Mouse (Mus musculus): ENCODE measurements around the gene Olfr203.
"Not testable (repeated sequence)": the region's sequence is repeated elsewhere in the genome, so short reads cannot be mapped to it uniquely, and the experiment has no call there.

The Olfr203 gene

DNA sequence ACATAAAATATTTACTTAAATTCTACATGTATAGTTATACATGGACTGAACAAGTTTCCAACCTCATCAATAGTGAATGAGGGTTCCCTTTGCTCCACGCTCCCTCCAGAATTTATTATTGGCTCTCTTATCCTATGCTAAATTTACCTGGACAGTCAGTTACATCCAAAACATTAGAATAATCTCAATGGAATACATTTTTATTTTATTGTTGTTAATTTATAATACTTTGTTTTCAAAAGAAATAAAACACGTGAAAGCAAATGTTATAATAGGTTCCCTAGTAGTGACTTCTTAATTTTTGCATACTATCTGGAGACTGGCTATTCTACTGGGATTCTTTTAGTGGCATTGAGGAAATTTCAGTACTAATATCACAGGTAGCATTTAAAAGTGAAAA, at the start of gene Olfr203:
Gene Olfr203, plus strand, starts transcription at position 301 of the 400 bp plus-strand sequence.
- no peak for DNase-seq

DNA sequence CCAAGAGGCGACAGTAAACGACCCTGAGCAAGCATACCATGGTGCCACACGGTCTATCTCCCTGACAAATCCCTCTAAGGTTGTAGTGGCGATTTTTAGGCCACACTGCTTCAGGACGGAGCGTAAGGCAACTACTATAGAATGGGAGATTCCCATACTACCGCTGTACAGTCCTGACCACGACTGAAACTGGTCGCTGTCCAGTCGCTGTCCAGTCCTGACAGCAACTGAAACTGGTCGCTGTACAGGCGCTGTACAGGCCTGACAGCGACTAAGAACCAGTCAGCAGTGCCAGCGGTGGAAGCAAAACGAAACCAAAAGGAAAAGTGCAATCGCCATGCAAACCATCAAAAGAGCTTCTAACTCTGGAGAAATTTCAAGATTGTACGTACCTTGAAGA, 49.0 kb upstream of the Olfr203 start:
- DNase-seq: no peak

DNA sequence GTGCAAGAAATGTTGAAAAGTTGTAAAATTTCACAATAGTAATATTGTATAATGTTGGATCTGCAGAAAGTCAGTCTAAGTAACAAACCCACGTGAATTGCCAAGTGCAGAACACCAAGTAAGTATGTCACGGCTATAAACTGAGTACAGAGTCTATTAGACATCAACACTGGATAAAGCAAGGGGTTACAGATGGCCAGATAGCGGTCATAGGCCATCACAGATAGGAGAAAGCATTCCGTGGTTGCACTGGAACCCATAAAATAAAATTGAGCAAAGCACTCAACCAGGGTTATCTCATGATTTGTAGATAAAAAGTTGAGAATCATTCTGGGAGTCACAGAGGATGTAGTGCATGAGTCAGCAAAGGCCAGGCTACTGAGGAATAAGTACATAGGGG, 29.6 kb upstream of the Olfr203 start:
- DNase-seq: not testable (repeated sequence)

DNA sequence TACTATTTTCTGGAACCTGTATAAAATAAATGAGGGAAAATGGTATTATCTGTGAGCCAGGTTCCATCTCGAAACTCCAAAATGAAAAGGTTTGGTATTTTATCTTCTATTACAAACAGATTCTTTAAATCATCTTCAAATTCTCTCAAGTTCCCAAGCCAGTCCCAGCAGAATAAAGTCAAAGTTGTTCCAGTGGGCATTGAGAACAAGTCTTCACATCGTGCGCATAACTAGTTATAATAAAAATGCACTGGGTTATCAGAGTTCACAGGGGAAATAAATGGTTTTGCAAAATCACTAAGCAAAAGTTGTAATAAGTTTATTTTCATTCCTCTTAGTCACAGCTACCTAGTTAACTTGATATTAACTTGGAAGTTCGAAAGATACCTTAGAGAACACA, 26.1 kb upstream of the Olfr203 start, which contains the start of gene Olfr201:
Gene Olfr201, minus strand, starts transcription at position 101 of the 400 bp plus-strand sequence.
- not testable (repeated sequence) for DNase-seq

DNA sequence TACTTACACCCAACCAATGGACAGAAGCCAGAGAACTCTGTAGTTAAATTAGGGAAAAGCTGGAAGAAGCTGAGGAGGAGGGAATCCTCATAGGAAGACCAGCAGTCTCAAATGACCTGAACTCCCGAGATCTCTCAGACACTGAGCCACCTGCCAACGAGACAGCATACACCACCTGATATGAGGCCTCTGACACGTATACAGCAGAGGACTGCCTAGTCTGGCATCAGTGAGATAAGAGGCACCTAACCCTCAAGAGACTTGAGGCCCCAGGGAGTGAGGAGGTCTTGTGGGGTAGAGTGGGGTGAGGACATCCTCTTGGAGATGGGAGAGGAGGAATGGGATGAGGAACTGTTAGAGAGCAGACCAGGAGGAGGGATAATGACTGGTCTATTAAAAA, 18.1 kb upstream of the Olfr203 start:
- DNase-seq: no peak

DNA sequence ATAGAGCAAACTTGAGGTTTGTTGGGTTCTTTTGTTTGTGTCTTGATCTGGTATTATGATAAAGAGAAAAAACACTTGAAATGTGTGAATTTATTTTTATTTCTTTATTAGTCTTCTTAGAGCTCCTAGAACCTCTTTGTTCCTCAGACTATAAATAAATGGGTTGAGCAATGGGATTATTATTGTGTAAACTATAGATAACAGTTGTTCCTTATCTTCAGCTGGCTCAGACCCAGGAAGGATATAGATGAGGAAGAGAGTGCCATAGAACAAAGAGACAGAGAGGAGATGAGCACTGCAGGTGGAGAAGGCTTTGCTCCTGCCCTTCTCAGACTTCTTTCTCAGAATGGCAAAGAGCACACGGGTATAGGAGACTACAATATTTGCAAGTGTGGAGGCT, 15.2 kb upstream of the Olfr203 start:
- DNase-seq: no peak

DNA sequence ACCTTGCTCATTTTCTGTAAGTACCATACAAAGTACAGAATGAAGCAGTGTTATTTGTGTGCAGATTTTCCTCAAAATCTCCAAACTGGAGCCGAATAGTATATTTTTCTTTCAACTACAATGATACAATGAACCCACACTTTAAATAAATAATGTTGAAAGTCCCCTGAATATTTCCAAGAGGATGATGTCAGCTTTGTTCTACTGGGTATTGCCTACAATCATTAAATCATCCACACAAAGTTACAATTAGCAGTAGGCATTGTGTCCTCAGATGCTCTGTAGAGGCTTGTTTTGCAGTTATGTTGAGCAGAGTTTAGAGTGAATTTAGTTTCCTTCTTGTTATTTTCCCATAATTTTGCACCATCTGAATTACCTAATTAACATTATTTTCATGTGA, 12.0 kb upstream of the Olfr203 start, which contains the start of gene Olfr202:
Gene Olfr202, minus strand, starts transcription at position 101 of the 400 bp plus-strand sequence.
- DNase-seq: no peak

DNA sequence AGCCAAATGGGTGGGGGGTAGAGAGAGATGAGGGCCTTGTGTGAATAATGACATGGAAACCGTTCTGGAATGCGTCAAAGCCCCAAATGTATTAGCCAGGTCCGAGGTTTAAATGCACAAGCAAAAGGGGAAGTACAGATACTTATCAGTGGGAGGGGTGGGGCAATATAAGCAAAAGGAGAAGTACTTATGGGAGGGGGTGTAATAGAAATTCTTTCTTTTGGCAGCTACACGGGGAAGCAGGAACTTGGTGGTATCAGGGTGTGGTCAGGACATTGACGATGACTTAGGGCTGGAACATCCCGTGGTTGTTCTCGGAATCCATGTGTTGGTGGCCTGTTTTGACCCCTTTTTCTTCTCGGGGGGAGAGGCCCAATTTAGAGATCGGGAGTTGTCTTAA, 11.1 kb upstream of the Olfr203 start:
- DNase-seq: not testable (repeated sequence)

DNA sequence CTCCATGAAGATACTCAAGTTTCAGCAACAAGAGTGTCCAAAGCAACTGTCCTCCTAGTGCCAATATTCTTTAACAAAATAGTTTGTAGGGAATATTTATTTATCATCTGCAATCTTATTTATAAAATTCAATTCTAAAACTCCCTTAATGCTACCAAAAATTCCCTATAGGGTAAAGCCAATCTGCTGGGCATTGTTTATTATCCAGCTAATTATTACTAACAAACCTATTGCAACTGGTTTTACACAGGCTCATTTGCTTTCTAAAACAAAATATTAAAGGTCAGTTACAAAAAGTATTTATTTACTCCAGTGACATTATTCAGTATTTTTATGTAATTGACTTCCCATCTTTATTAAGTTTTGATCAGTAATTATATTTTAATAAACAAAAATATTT, 19.5 kb downstream of the Olfr203 start, which contains the start of gene Olfr204:
Gene Olfr204, minus strand, starts transcription at position 101 of the 400 bp plus-strand sequence.
- DNase-seq: no peak

DNA sequence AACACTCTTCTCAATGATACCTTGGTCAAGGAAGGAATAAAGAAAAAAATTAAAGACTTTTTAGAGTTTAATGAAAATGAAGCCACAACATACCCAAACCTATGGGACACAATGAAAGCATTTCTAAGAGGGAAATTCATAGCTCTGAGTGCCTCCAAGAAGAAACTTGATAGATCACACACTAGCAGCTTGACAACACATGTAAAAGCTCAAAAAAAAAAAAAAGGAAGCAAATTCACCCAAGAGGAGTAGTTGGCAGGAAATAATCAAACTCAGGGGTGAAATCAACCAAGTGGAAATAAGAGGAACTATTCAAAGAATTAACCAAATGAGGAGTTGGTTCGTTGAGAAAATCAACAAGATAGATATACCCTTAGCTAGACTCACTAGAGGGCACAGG, 24.6 kb downstream of the Olfr203 start:
- not testable (repeated sequence) for DNase-seq

DNA sequence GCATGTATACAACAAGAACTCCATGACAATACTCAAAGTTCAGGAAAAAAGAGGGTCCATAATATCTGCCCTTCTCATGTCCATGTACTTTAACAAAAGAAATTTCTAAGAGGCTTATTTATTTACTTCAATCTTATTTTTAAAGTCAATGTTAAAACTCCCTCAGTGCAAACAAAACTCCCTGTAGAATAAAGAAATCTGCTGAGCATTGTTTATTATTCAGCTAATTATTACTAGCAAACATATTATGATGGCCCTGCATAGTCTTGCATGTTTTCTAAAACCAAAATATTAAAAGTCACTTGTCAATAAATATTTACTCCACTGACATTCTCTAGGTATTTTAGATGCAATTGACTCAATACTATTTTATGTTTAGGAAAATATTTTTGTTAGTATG, 32.4 kb downstream of the Olfr203 start, which contains the start of gene Olfr205:
Gene Olfr205, minus strand, starts transcription at position 101 of the 400 bp plus-strand sequence.
- DNase-seq: no peak

DNA sequence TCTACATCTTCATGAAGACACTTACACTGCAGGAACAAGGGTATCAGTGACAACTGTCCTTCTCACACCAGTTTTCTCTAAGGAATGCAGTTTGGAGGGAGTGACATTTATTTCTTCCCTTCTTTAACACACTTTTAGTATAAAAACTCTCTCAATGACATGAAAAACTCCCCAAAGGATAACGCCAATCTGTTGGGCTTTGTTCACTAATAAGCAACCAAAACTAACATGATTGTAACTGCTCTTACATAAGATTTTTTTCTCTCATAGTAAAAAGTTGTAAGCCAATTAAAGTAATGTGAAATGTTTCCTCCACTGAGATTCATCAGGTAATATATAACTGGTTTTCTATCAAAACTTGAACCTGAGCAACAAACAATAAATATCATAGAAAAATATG, 50.5 kb downstream of the Olfr203 start, which contains the start of gene Olfr206:
Gene Olfr206, minus strand, starts transcription at position 101 of the 400 bp plus-strand sequence.
- no peak for DNase-seq

Data from cerebellum, postnatal 25 days (tissue).